In genomic region chr8:11497017-11497990, GRCm38 (mm10) we compare ENCODE assay signal across 8 mouse cellular contexts. TPM values are rescaled to one million over a fixed set of nuclear protein-coding genes. Genes with fewer than 3 reads are reported as not detected.
DNase-seq lines count a peak whose midpoint lies in the region; ATAC-seq and TF ChIP-seq lines count a peak whose summit lies in the region.

Gene Naxd, plus strand, starts transcription at chr8:11497506.

- 0 out of 2 replicates have a peak within 1 kb of the TSS, but pooled peaks have one; percentile 8 for H3K27ac ChIP-seq in heart, embryonic 11.5 days (ENCODE audit: low read depth, low read length)
- peak within 1 kb of the TSS; percentile 67 for H3K27ac ChIP-seq in kidney, embryonic 16.5 days (ENCODE audit: low read length)
- peak within 1 kb of the TSS; percentile 73 for H3K27ac ChIP-seq in liver, embryonic 12.5 days
- peak within 1 kb of the TSS; percentile 65 for H3K27ac ChIP-seq in stomach, embryonic 15.5 days

- peak within 1 kb of the TSS; percentile 86 for H3K4me3 ChIP-seq in C2C12 (ENCODE audit: insufficient read depth, poor library complexity, severe bottlenecking)
- H3K4me3 ChIP-seq in heart, embryonic 11.5 days (ENCODE audit: low read depth, low read length), result peak within 1 kb of the TSS; percentile 79
- peak within 1 kb of the TSS; percentile 95 for H3K4me3 ChIP-seq in kidney, embryonic 16.5 days (ENCODE audit: low read length)
- peak within 1 kb of the TSS; percentile 95 for H3K4me3 ChIP-seq in liver, embryonic 12.5 days
- H3K4me3 ChIP-seq in stomach, embryonic 15.5 days (replicated peaks), result peak within 1 kb of the TSS; percentile 92

- peak; percentile 100 for ATAC-seq in erythroblast, adult 5-6 weeks (replicated peaks; ENCODE audit: low FRiP score, poor library complexity, severe bottlenecking)
- ATAC-seq in heart, embryonic 11.5 days (replicated peaks; ENCODE audit: insufficient number of reproducible peaks, low FRiP score, low TSS enrichment), result peak; percentile 95
- peak; percentile 98 for ATAC-seq in kidney, embryonic 16.5 days (ENCODE audit: low FRiP score, low TSS enrichment)
- ATAC-seq in liver, embryonic 12.5 days, result peak; percentile 98
- peak; percentile 98 for ATAC-seq in stomach, embryonic 15.5 days (ENCODE audit: insufficient read depth, low FRiP score, low read depth)

- H3K27me3 ChIP-seq in C2C12 (ENCODE audit: control insufficient read depth, insufficient read depth, insufficient read length), result no peaks in the 10 kb centered on the region
- no peaks in the 10 kb centered on the region for H3K27me3 ChIP-seq in heart, embryonic 11.5 days (ENCODE audit: control insufficient read depth, insufficient read depth, low read length)
- H3K27me3 ChIP-seq in kidney, embryonic 16.5 days (ENCODE audit: insufficient read depth, low read length), result no peaks in the 10 kb centered on the region
- H3K27me3 ChIP-seq in liver, embryonic 12.5 days (replicated peaks), result peaks cover 17% of the 10 kb centered on the region; the same call in 1 of the 2 replicates
- no peaks in the 10 kb centered on the region; the same call in 1 of the 2 replicates for H3K27me3 ChIP-seq in stomach, embryonic 15.5 days (replicated peaks)

- H3K79me2 ChIP-seq in C2C12 (ENCODE audit: control insufficient read depth, insufficient read depth), result peaks cover 50% of the 10 kb centered on the region

- H3ac ChIP-seq in C2C12 (ENCODE audit: control insufficient read depth, insufficient read length, low read depth), result peak within 1 kb of the TSS; percentile 99

- DNase-seq in brain, adult 2 months (ENCODE audit: low read depth, low spot score), result peak; percentile 96
- DNase-seq in natural killer cell, adult 2 months (ENCODE audit: low spot score in 2 of 2), result peak; percentile 81 to 84

- peaks cover 3% of the 10 kb centered on the region for H3K36me3 ChIP-seq in C2C12 (ENCODE audit: control insufficient read depth, insufficient read depth)
- H3K36me3 ChIP-seq in heart, embryonic 11.5 days (ENCODE audit: control insufficient read depth, insufficient read depth, low read length), result no peaks in the 10 kb centered on the region; the same call in 1 of the 2 replicates
- no peaks in the 10 kb centered on the region for H3K36me3 ChIP-seq in kidney, embryonic 16.5 days (ENCODE audit: insufficient read depth, low read length)
- peaks cover 16% of the 10 kb centered on the region for H3K36me3 ChIP-seq in liver, embryonic 12.5 days
- no peaks in the 10 kb centered on the region for H3K36me3 ChIP-seq in stomach, embryonic 15.5 days

- H3K9me3 ChIP-seq in heart, embryonic 11.5 days (replicated peaks; ENCODE audit: control insufficient read depth, low read length), result no peaks in the 10 kb centered on the region
- no peaks in the 10 kb centered on the region for H3K9me3 ChIP-seq in kidney, embryonic 16.5 days (ENCODE audit: low read length)
- no peaks in the 10 kb centered on the region for H3K9me3 ChIP-seq in liver, embryonic 12.5 days (replicated peaks)
- H3K9me3 ChIP-seq in stomach, embryonic 15.5 days, result no peaks in the 10 kb centered on the region

- no peak for TF ChIP-seq CTCF in C2C12 (IDR thresholded peaks at IDR 0.05; ENCODE audit: control insufficient read depth, insufficient read depth, insufficient read length)

- WGBS in heart, embryonic 11.5 days (ENCODE audit: insufficient replicate concordance), result 3% methylated on average over 73 of the region's 73 CpGs
- 3% methylated on average over 66 of the region's 73 CpGs for WGBS in kidney, embryonic 16.5 days
- WGBS in liver, embryonic 12.5 days (ENCODE audit: insufficient replicate concordance), result 3% methylated on average over 72 of the region's 73 CpGs
- 4% methylated on average over 73 of the region's 73 CpGs for WGBS in stomach, embryonic 15.5 days

- H3K4me1 ChIP-seq in heart, embryonic 11.5 days (ENCODE audit: control insufficient read depth, insufficient read depth, low read length), result peaks cover 8% of the 10 kb centered on the region; the same call in 1 of the 2 replicates
- H3K4me1 ChIP-seq in kidney, embryonic 16.5 days (ENCODE audit: insufficient read depth, low read length), result peaks cover 18% of the 10 kb centered on the region
- peaks cover 33% of the 10 kb centered on the region for H3K4me1 ChIP-seq in liver, embryonic 12.5 days
- H3K4me1 ChIP-seq in stomach, embryonic 15.5 days, result peaks cover 11% of the 10 kb centered on the region

- peaks cover 35% of the 10 kb centered on the region for H3K79me3 ChIP-seq in C2C12 (ENCODE audit: low read depth)

- peak within 1 kb of the TSS; percentile 73 for H3K4me2 ChIP-seq in heart, embryonic 11.5 days
- peak within 1 kb of the TSS; percentile 64 for H3K4me2 ChIP-seq in kidney, embryonic 16.5 days (replicated peaks; ENCODE audit: low read depth, low read length)
- peak within 1 kb of the TSS; percentile 83 for H3K4me2 ChIP-seq in liver, embryonic 12.5 days
- peak within 1 kb of the TSS; percentile 77 for H3K4me2 ChIP-seq in stomach, embryonic 15.5 days

- H3K9ac ChIP-seq in heart, embryonic 11.5 days (ENCODE audit: low read depth, low read length), result peak within 1 kb of the TSS; percentile 74
- peak within 1 kb of the TSS; percentile 92 for H3K9ac ChIP-seq in kidney, embryonic 16.5 days (replicated peaks; ENCODE audit: low read length)
- peak within 1 kb of the TSS; percentile 95 for H3K9ac ChIP-seq in liver, embryonic 12.5 days
- H3K9ac ChIP-seq in stomach, embryonic 15.5 days, result peak within 1 kb of the TSS; percentile 87

TF ChIP-seq in C2C12, 6 proteins besides CTCF, POLR2A, EP300 and RAD21:
- TF ChIP-seq FOSL1 (IDR thresholded peaks at IDR 0.05; ENCODE audit: insufficient read depth, low read length, poor library complexity, severe bottlenecking), result no peak
- peak; percentile 61 for TF ChIP-seq MAX (IDR thresholded peaks at IDR 0.05)
- TF ChIP-seq MYOG (IDR thresholded peaks at IDR 0.05; ENCODE audit: control insufficient read depth, extremely low read depth, insufficient read length), result no peak
- no peak for TF ChIP-seq MYOD1 (IDR thresholded peaks at IDR 0.05; ENCODE audit: control insufficient read depth, insufficient read length, low read depth)
- TF ChIP-seq USF1 (IDR thresholded peaks at IDR 0.05; ENCODE audit: low read depth), result no peak
- TF ChIP-seq CEBPB (IDR thresholded peaks at IDR 0.05; ENCODE audit: low read depth), result peak; percentile 53

RNA-seq across cellular contexts. Expression of gene Naxd, which starts in this region (rescaled TPM):
- 51.0 TPM for polyA plus RNA-seq in C2C12 (2012; fragmentation: generic; extraction: Trizol)
- 11.0 and 14.8 TPM in 2 replicates for total RNA-seq in erythroblast, adult 5-6 weeks (2015; ENCODE audit: low replicate concordance)
- total RNA-seq in erythroblast, adult 5-6 weeks (2017; ENCODE audit: low replicate concordance), result 11.7 and 13.9 TPM in 2 replicates
- 72.0 and 75.8 TPM in 2 replicates for polyA plus RNA-seq in heart, embryonic 11.5 days (2014; fragmentation: Nextera tagmentation; extraction: Ambion mirVana)
- 125 and 132 TPM in 2 replicates for polyA plus RNA-seq in kidney, embryonic 16.5 days (2015; fragmentation: Nextera tagmentation; extraction: Ambion mirVana)
- 44.6 and 52.1 TPM in 2 replicates for polyA plus RNA-seq in liver, embryonic 12.5 days (2016; fragmentation: Nextera tagmentation; extraction: Ambion mirVana)
- 105 and 110 TPM in 2 replicates for polyA plus RNA-seq in stomach, embryonic 15.5 days (2015; fragmentation: Nextera tagmentation; extraction: Ambion mirVana)

Comparison
In these comparisons a context has a peak if more than half of its experiments do, and no peak if none do; other contexts are left out.
1. Peak in every context shown above with its lines: DNase-seq, ATAC-seq, H3K4me3 ChIP-seq and H3K27ac ChIP-seq.
2. H3K27ac ChIP-seq: peak in every context shown above with its lines; median percentile 73 in liver, embryonic 12.5 days; 67 in kidney, embryonic 16.5 days; 65 in stomach, embryonic 15.5 days; 8 in heart, embryonic 11.5 days.